ENCODE assay signal across 24 mouse cellular contexts in the genomic region with DNA sequence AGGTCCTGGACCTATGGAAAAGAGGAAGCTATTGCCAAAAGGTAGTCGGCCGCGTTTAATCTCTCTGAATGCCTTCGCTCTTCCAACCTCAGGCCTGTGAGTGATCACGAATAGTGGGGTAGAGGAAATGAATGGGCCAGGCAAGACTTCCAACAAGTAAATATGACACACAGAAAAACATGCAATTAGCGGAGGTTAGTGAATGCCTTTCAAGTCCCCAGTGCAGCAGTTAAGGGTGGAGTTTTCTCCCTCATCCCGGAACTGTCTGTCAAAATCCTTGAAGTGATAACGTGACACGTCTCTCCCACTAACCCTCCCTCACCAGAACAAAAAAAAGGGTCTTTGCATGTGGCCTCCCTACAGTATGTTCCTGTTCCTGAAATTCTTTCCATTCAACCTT. TPM values are rescaled to one million over a fixed set of nuclear protein-coding genes. Genes with fewer than 3 reads are reported as not detected.
"Had no signal": no experiment of that assay in that cellular context is flagged by ENCODE, and none has a peak within 500 bp of the region (broad histone marks: within the 10 kb centered on the region; RNA-seq: fewer than 3 reads in every experiment).

No protein-coding gene starts in this region.

- H3K4me1 ChIP-seq: liver, embryonic 13.5 days; megakaryocyte, embryonic 14.5 days had no signal

- H3K9me3 ChIP-seq: limb, embryonic 10.5 days; limb, embryonic 13.5 days; liver, embryonic 13.5 days; megakaryocyte, embryonic 14.5 days; midbrain, embryonic 10.5 days; midbrain, embryonic 13.5 days; neural tube, embryonic 13.5 days had no signal

- H3K4me2 ChIP-seq: limb, embryonic 13.5 days; liver, embryonic 13.5 days; lung, embryonic 14.5 days; neural tube, embryonic 13.5 days had no signal

- H3K9ac ChIP-seq: limb, embryonic 13.5 days; liver, embryonic 13.5 days; lung, embryonic 14.5 days; midbrain, embryonic 13.5 days; neural tube, embryonic 13.5 days had no signal

- ATAC-seq: lung, postnatal 0 days; midbrain, embryonic 13.5 days; midbrain, embryonic 16.5 days had no signal

- H3K4me3 ChIP-seq: limb, embryonic 10.5 days; limb, embryonic 13.5 days; liver, embryonic 13.5 days; megakaryocyte, embryonic 14.5 days; midbrain, embryonic 10.5 days; midbrain, embryonic 13.5 days; myocyte; neural tube, embryonic 13.5 days had no signal

- H3K36me3 ChIP-seq: limb, embryonic 10.5 days; limb, embryonic 13.5 days; liver, embryonic 13.5 days; midbrain, embryonic 10.5 days; midbrain, embryonic 13.5 days; neural tube, embryonic 13.5 days had no signal

- H3K27ac ChIP-seq: limb, embryonic 10.5 days; limb, embryonic 13.5 days; liver, embryonic 13.5 days; midbrain, embryonic 10.5 days; midbrain, embryonic 13.5 days; neural tube, embryonic 13.5 days had no signal

- DNase-seq: kidney, adult 9 months; kidney, postnatal 14 days; kidney, postnatal 4 days; layer of hippocampus, postnatal 36 days; liver; liver, embryonic 13.5 days; lung, embryonic 14.5 days; lung, postnatal 36 days; thymus, adult 18-20 months; thymus, postnatal 14 days; thymus, postnatal 4 days had no signal

RNA-seq across cellular contexts. Expression of gene Mpped1, which starts 3.0 kb away (rescaled TPM):
- total RNA-seq: monocyte, adult 5-6 weeks; neutrophil, adult 5-6 weeks had no signal
- polyA plus RNA-seq: liver, embryonic 16.5 days; lung, postnatal 0 days; myocyte; small intestine, adult 2 months had no signal

RNA-seq across cellular contexts. Expression of gene Scube1, which starts 57.5 kb away (rescaled TPM):
- total RNA-seq: monocyte, adult 5-6 weeks; neutrophil, adult 5-6 weeks had no signal
- polyA plus RNA-seq: myocyte had no signal
